Mouse (Mus musculus): ENCODE data around the gene Slc16a5. TPM values are rescaled to one million over a fixed set of nuclear protein-coding genes. Genes with fewer than 3 reads are reported as not detected.
A peak's percentile ranks its signal among the peaks of the same experiment; 100 is the strongest.

Gene Slc16a5
- polyA plus RNA-seq, 1 experiment, result 0.07 TPM

DNA sequence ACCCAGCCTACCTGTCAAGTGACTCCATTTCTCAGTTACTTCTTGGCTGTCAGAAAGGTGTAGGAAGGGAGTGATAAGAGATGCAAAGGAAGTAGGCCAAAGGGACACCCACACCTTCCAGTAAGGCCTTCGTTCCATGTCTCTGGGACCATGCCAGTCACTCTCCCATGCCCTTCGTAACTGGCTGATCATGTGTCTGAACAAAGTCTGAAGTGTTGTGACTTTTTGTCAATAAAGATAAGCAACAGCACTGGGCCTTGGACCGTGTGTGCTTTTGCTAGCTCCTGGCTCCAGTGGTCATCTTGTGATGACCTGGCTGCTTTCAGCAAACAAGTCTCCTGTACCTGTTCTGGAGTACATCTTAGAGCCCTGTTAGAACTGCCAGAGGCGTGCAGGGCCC is 29.5 kb upstream of the Slc16a5 start:
- no peaks in the 10 kb centered on the region for H3K79me2 ChIP-seq (ENCODE audit: control insufficient read depth, insufficient read depth)
- H3ac ChIP-seq (ENCODE audit: control insufficient read depth, insufficient read length, low read depth), result no peak overlapping the region
- H3K27me3 ChIP-seq (ENCODE audit: control insufficient read depth, insufficient read depth, insufficient read length), result no peaks in the 10 kb centered on the region
- no peak for TF ChIP-seq CEBPB (IDR thresholded peaks at IDR 0.05; ENCODE audit: low read depth)
- no peak for TF ChIP-seq CTCF (IDR thresholded peaks at IDR 0.05; ENCODE audit: control insufficient read depth, insufficient read depth, insufficient read length)
- no peak for TF ChIP-seq FOSL1 (IDR thresholded peaks at IDR 0.05; ENCODE audit: insufficient read depth, low read length, poor library complexity, severe bottlenecking)
- no peak for TF ChIP-seq MAX (IDR thresholded peaks at IDR 0.05)
- TF ChIP-seq MYOG (IDR thresholded peaks at IDR 0.05; ENCODE audit: control insufficient read depth, extremely low read depth, insufficient read length), result no peak
- no peak for TF ChIP-seq USF1 (IDR thresholded peaks at IDR 0.05; ENCODE audit: low read depth)
- TF ChIP-seq MYOD1 (IDR thresholded peaks at IDR 0.05; ENCODE audit: control insufficient read depth, insufficient read length, low read depth), result no peak
- H3K79me3 ChIP-seq (ENCODE audit: low read depth), result no peaks in the 10 kb centered on the region
- H3K36me3 ChIP-seq (ENCODE audit: control insufficient read depth, insufficient read depth), result peaks cover 29% of the 10 kb centered on the region
- no peak overlapping the region for H3K4me3 ChIP-seq (ENCODE audit: insufficient read depth, poor library complexity, severe bottlenecking)

DNA sequence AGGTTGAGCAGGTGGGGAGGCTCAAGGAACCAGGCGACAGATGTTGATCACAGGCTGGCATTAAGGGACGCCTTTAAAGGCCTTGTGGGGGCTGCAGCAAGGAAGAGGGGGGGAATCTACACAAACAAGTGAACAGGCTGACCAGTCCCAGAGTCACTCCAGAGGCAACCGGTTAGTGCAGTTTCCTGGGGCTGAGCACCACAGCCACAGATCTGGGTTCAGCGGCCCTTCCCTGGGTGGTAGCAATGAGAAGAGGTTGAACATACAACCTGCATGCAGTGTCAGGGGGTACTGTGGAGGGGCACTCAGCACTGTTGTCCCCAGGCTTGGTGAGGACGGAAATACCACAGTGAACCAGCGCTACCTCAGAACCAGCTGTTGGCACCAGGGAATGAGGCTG is 28.9 kb upstream of the Slc16a5 start:
- Histone ChIP-seq H3ac (ENCODE audit: control insufficient read depth, insufficient read length, low read depth) (no peak overlapping the region), H3K79me2 (ENCODE audit: control insufficient read depth, insufficient read depth) (no peaks in the 10 kb centered on the region), H3K27me3 (ENCODE audit: control insufficient read depth, insufficient read depth, insufficient read length) (no peaks in the 10 kb centered on the region), H3K79me3 (ENCODE audit: low read depth) (no peaks in the 10 kb centered on the region), H3K36me3 (ENCODE audit: control insufficient read depth, insufficient read depth) (peaks cover 25% of the 10 kb centered on the region), H3K4me3 (ENCODE audit: insufficient read depth, poor library complexity, severe bottlenecking) (no peak overlapping the region)
- TF ChIP-seq MYOG (IDR thresholded peaks at IDR 0.05; ENCODE audit: control insufficient read depth, extremely low read depth, insufficient read length), result no peak
- TF ChIP-seq MYOD1 (IDR thresholded peaks at IDR 0.05; ENCODE audit: control insufficient read depth, insufficient read length, low read depth), result no peak
- no peak for TF ChIP-seq USF1 (IDR thresholded peaks at IDR 0.05; ENCODE audit: low read depth)
- TF ChIP-seq MAX (IDR thresholded peaks at IDR 0.05), result no peak
- no peak for TF ChIP-seq CTCF (IDR thresholded peaks at IDR 0.05; ENCODE audit: control insufficient read depth, insufficient read depth, insufficient read length)
- no peak for TF ChIP-seq FOSL1 (IDR thresholded peaks at IDR 0.05; ENCODE audit: insufficient read depth, low read length, poor library complexity, severe bottlenecking)
- no peak for TF ChIP-seq CEBPB (IDR thresholded peaks at IDR 0.05; ENCODE audit: low read depth)

DNA sequence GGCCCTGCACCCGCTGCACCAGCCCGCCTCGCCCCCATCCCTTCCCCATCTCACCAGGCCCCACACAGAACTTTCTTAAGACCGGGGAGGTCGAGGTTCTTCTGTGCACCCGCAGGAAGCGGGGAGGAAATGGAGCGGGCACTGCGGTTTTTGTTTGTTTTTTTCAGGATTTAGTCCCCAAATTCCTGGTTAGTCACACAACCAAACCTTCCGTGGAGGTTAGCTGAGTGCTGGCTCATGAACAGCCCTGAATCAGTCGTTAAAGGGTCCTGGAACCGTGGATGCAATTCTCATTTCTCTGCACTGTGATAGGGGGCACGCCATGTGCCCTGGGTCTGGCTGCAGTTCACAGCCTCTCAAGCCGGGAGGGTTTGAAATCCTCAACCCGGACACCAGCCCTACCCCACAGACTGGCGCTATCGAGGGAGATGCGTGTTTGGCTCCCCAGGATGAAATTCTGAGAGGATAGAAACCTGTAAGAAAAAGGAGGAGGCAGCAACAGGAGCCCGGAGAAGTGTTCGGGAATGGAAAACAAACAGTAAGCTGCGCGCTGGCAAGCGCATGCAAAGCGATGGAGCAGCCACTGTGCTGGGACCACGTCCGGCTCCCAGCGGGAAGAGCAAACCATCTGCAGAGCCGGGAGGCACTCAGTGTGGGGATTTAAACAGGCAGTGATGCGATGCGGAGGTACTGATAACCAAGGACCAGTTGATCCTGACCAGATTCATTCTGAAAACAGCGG is 26.5 kb upstream of the Slc16a5 start:
- H3K4me3 ChIP-seq (ENCODE audit: insufficient read depth, poor library complexity, severe bottlenecking), result no peak overlapping the region
- TF ChIP-seq MYOD1 (IDR thresholded peaks at IDR 0.05; ENCODE audit: control insufficient read depth, insufficient read length, low read depth) (no peak), MYOG (IDR thresholded peaks at IDR 0.05; ENCODE audit: control insufficient read depth, extremely low read depth, insufficient read length) (no peak), CTCF (IDR thresholded peaks at IDR 0.05; ENCODE audit: control insufficient read depth, insufficient read depth, insufficient read length) (no peak), MAX (IDR thresholded peaks at IDR 0.05) (no peak), FOSL1 (IDR thresholded peaks at IDR 0.05; ENCODE audit: insufficient read depth, low read length, poor library complexity, severe bottlenecking) (no peak), CEBPB (IDR thresholded peaks at IDR 0.05; ENCODE audit: low read depth) (no peak), USF1 (IDR thresholded peaks at IDR 0.05; ENCODE audit: low read depth) (no peak)
- H3K27me3 ChIP-seq (ENCODE audit: control insufficient read depth, insufficient read depth, insufficient read length), result no peaks in the 10 kb centered on the region
- H3K79me3 ChIP-seq (ENCODE audit: low read depth), result no peaks in the 10 kb centered on the region
- peaks cover 5% of the 10 kb centered on the region for H3K36me3 ChIP-seq (ENCODE audit: control insufficient read depth, insufficient read depth)
- no peaks in the 10 kb centered on the region for H3K79me2 ChIP-seq (ENCODE audit: control insufficient read depth, insufficient read depth)
- H3ac ChIP-seq (ENCODE audit: control insufficient read depth, insufficient read length, low read depth), result no peak overlapping the region

DNA sequence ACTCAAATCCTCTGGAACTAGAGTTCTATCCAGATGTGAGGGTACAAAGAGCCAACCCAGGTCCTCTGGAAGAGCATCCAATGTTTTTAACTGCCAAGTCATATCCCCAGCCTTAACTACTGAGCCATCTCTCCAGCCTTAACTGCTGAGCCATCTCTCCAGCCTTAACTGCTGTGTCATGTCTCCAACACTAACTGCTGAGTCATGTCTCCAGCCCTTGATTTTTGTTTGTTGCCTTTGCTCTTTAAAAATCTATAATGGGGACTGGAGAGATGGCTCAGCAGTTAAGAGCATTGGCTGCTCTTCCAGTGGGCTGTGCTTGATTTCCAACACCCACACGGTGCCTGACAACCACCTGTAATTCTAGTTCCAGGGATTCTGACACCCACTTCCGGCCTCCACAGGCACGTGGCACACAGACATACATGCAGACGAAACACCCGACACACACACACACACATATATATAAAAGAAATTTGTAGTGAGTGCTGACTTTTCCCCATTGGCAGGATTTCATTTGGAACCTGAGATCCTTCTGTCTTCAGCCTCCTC is 24.6 kb upstream of the Slc16a5 start:
- Histone ChIP-seq H3K36me3 (ENCODE audit: control insufficient read depth, insufficient read depth) (no peaks in the 10 kb centered on the region), H3K79me3 (ENCODE audit: low read depth) (no peaks in the 10 kb centered on the region), H3ac (ENCODE audit: control insufficient read depth, insufficient read length, low read depth) (no peak overlapping the region), H3K27me3 (ENCODE audit: control insufficient read depth, insufficient read depth, insufficient read length) (no peaks in the 10 kb centered on the region), H3K79me2 (ENCODE audit: control insufficient read depth, insufficient read depth) (no peaks in the 10 kb centered on the region), H3K4me3 (ENCODE audit: insufficient read depth, poor library complexity, severe bottlenecking) (no peak overlapping the region)
- TF ChIP-seq CTCF (IDR thresholded peaks at IDR 0.05; ENCODE audit: control insufficient read depth, insufficient read depth, insufficient read length) (no peak), USF1 (IDR thresholded peaks at IDR 0.05; ENCODE audit: low read depth) (peak; percentile 36)

DNA sequence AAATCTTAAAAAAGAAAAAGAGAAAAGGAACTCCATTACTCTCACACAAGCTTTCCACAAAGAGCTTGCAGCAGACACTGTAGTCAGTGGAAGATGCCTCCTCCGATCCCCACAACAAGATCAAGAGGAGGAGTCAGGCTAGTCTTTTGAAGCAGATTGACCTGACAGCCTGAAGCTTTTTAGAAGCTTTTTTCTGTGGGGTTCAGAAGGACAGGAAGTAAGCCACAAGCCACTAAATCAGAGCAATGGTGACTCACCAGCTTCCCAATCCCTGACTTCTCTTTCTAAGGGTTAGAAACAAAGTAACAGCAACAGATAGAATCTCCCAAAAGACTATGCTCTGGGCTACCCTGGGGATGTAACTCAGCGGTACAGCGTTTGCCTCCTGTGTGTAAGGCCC is 22.9 kb upstream of the Slc16a5 start:
- Histone ChIP-seq H3K79me3 (ENCODE audit: low read depth) (no peaks in the 10 kb centered on the region), H3K79me2 (ENCODE audit: control insufficient read depth, insufficient read depth) (no peaks in the 10 kb centered on the region), H3K4me3 (ENCODE audit: insufficient read depth, poor library complexity, severe bottlenecking) (no peak overlapping the region), H3ac (ENCODE audit: control insufficient read depth, insufficient read length, low read depth) (no peak overlapping the region), H3K36me3 (ENCODE audit: control insufficient read depth, insufficient read depth) (no peaks in the 10 kb centered on the region), H3K27me3 (ENCODE audit: control insufficient read depth, insufficient read depth, insufficient read length) (no peaks in the 10 kb centered on the region)
- TF ChIP-seq FOSL1 (IDR thresholded peaks at IDR 0.05; ENCODE audit: insufficient read depth, low read length, poor library complexity, severe bottlenecking) (peak; percentile 21), MAX (IDR thresholded peaks at IDR 0.05) (no peak)

All from C2C12 (cell line).